Mouse (Mus musculus) erythroblast, adult 5-6 weeks (primary cell): ENCODE data around the gene Lrmda. TPM values are rescaled to one million over a fixed set of nuclear protein-coding genes. Genes with fewer than 3 reads are reported as not detected.

Experiments used
- ATAC-seq: replicated peaks from 2 replicates; pipeline ENCODE4 v1.8.0; 2016; ENCODE audit warnings: moderate number of reproducible peaks, mild to moderate bottlenecking, moderate TSS enrichment, inconsistent platforms; ENCODE audit not compliant: poor library complexity, low FRiP score, severe bottlenecking
- total RNA-seq, 2 experiments: library from RNA; stranded (forward) in 1 of 2; stranded (reverse) in 1 of 2; fragments of 150-400 nt in 1 of 2; fragments of 200-764, 138-1000 nt in 1 of 2; gene quantifications; 2 replicates each; pipeline versions ENCODE4 v1.2.3 to v1.2.4; 2015 to 2017; ENCODE audit warnings: low replicate concordance in 2 of 2

The Lrmda gene
- total RNA-seq, 2 experiments from 2014 or later = 1.5 to 2.1 TPM

DNA sequence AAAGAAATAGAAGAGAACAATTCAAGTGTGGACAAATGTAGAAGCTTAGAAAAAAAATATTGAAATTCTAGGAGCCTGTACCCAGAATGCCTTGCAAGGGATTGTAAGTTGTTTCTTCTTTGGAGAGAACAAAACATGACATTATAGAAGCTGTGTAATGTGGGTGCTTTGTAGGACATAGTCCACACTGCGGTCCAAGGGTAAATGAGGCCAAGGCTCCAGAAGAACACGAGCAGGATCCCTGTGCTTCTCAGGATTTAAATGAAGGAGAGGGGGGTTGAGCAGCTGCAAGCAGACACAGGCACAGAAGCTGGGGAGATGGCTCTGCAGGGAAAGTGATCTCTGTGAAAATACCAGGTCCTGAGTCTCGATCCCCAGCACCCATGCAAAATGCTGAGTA lies 643.0 kb downstream of the Lrmda start:
- ATAC-seq = no peak

DNA sequence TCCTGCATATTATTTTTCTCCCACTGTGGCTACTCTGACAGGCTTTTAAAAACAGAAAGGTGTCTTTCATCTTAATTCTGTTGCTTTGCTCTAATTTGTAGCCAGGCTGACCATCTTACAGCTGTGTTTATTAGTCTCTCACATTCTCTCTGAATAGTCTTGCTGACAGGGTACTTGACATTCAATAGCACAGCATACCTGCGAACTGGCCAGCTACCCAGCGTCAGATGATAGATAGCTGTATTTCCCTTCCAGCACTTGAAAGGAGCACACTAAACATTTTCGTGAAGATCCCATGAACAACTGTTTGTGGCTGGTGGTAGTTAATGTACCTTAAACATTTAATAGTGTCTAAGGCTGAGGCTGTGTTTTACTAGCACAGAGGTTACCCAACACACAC lies 646.9 kb downstream of the Lrmda start:
- no peak for ATAC-seq

DNA sequence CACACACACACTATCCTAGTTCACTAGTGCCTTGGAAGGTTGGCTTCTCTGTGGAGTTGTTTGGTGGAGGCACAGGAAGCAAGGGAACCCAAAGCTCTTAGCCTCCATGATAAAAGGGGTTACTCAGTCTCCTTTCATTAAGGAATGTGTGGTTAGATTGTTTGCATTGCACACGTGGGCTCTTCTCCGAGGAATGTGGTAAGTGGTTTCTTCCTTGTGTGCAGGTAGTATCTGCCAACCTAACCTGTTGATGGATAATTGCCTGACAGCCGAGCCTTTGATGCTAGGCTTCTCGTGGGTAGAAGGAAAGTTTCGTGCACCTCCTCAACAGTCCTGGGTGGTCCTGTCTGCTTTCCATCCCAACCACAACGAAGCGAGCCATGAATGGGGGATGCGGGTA lies 648.8 kb downstream of the Lrmda start:
- no peak for ATAC-seq

DNA sequence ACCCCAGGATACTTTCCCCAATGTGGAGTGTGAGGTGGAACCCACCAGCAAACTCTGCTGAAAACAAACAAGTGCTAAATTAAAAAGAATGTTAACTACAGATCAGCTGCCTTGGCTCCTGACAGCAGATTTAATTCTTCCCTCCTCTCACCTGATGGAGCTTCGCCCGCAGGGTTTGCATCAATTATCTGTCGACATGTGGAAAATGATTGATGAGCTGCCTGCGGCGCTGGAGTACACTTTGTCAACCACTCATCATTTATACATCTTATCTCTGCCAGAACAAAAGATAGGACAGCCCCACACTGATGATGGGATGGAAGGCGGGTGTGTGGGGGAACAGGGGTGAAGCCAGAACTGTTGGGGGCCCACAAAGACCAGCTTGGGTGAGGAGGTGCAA lies 649.2 kb downstream of the Lrmda start:
- ATAC-seq = no peak

- no peak for ATAC-seq
These were observed 654.1 kb downstream of the Lrmda start for GRCm38 (mm10) chr14:22673581-22673980.

DNA sequence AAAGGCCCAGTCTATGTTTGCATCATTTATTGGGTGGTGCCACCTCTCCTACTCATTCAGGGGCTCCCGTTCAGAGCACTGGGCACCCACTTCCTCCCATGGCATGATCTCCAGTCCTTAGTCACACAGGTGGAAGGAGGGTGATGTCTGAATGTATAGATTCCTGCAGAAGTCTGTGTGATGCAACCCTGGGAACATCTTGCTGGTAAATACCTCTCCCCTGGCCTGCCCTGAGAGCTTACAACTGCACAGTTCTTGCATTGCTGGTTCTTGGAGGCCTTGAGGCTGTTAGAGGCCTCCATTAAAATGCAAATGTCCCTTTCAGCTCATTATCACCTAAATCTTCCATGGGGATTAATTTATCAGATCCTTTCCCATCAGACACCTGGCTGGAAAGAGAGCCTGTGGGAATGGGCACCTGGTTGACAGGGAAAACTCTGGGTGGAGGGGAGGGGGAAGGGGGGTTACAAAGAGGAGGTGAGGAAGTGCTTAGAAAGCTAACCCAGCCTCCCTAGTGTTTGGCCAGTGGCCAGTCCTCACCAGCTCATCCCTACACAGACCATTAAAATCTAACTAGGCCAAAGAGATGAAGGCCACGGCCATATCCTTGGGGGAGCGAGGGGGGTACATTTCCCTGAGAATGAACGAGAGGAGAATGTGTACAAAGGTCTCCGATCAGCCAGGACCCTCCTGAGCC lies 659.6 kb downstream of the Lrmda start:
- ATAC-seq = no peak

- no peak for ATAC-seq
These were observed 660.5 kb downstream of the Lrmda start for GRCm38 (mm10) chr14:22679705-22680643.

DNA sequence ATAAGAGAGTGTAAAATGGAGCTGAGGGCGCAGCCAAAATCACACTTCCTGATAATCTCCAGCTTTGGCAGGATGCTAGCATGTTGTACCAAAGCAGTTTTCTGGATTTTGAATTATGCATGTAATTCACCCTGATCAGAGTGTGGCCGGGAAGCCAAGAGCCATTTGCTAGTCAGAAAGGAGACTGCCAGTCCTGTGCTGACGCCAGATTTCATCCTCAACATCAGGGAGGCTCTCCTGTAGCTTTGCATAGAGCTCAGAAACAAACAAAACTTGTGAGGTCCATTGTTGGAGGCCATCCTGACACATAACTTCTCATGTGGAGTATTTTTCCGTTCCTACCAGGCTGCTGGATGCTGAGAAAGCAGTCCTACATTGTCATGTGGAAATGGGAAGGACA lies 667.4 kb downstream of the Lrmda start:
- ATAC-seq = no peak

GRCm38 (mm10) chr14:22688399-22688798 lies 668.9 kb downstream of the Lrmda start:
- ATAC-seq = no peak

DNA sequence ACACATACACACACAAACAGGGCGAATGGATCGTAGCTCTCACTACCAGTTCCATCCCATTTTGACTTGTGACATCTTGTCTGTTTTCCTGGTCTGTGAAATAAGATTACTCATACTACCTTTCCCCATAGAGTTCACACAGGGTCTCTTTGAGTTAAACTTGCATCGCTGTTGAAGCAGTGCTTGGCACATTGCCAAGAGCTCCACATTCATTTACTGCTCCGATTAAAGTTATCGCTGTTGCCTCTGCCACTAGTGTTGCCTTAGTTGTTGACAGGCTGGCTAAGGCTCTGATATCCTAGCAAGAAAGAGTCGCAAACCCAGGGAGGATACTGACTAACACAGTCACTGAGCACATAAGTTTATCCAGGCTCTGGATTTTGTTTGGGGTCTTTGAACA lies 675.9 kb downstream of the Lrmda start:
- no peak for ATAC-seq

DNA sequence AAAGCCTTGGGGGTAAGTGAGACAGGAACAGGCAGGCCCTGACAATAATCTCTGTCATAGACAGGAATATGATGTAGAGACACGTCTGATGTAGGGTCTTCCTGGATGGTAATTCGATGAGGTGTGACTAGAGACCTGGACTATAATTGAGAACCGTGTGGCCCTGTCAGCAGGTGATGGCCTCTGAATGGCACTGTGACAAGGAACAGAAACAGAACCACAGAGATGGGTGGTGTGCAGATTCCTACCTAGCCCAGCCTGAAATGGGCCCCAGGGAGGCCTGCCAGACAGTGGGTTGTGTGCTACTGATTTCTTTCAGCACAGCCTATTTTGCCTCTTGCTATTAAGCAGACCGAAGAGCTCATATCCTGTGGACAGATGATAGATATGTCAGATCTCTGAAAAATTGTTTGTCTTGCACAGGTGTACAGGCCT lies 676.4 kb downstream of the Lrmda start:
- no peak for ATAC-seq

- ATAC-seq = no peak
These were observed 680.7 kb downstream of the Lrmda start for GRCm38 (mm10) chr14:22700236-22700635.

DNA sequence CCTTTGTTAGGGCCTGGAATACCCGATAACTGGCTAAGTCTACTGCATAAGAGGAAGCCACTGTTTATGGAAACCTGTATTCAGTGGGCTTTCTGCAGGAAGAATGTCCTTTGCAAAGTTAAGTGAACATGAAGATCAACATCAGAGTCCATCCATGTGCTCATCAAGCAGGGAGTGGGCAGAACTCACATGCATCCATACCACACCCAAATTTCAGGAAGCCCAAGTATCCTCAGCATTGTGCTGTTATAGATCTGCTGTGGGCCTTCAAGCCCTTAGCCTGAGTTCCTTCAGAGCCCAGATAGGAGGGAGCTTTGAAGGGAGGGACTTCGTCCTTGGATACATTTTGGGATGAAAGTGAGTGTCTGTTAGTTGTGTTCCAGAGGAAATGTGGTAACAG lies 681.2 kb downstream of the Lrmda start:
- no peak for ATAC-seq

DNA sequence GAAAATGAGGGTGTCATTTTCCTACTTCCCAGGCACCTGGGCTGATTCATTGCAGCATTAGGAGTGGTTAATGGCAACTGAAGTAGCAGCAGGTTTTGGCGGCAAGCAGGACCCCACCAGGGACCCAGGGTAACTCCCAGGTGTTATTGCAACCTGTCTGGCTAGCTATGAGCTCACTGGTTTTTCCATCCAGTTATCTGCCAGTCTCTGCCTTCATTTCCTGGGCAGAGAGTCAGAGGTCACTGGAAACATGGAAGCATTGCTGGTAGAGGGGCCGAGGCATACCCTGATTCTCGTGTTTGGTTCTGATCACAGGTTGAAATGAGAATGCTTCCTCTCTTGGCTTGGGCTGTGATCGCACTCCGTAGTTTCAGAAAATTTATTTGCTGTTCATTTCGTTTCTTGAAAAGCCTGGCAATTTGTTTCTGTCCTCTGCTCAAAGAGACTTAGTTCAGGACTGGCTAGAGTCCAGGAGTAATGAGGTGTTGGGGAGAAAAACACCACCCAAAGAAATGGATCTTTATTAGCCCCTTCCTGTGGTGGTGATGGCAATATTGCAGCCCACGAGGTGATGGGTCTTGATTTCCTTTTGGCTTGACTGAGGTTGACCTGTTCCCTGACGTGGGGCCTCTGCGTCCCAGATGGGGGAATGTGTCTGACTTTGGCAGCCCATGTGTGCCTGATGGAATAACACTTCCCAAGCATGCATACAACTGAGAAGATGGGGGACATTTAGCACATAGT lies 688.6 kb downstream of the Lrmda start:
- ATAC-seq = no peak

DNA sequence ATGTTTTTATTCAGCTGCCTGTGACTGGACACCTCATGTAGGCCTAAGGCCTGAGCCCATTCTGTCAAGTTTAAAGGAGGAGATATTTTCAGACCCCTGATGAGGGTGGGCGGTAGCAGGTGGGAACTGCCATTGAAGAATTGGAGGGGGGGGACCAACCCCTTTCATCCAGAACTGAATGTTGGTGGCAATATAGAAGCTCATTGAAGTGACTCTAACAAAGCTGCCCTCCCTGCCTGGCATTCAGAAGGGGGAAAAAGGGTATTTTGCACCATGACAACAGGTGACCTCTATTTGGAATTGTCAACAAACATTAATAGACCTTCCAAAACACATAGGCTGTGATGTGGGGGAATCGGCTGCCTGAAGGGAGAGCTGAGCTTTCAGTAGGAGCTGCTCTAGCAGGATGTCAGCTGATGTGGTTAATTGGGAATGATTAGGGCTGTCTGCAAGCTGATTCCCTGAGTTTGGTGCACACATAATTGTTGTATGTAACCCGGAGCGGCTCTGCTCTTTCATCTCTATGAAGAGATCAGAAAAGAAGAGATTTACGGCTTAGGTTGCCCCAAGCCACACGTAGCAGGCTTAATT lies 690.7 kb downstream of the Lrmda start:
- no peak for ATAC-seq

DNA sequence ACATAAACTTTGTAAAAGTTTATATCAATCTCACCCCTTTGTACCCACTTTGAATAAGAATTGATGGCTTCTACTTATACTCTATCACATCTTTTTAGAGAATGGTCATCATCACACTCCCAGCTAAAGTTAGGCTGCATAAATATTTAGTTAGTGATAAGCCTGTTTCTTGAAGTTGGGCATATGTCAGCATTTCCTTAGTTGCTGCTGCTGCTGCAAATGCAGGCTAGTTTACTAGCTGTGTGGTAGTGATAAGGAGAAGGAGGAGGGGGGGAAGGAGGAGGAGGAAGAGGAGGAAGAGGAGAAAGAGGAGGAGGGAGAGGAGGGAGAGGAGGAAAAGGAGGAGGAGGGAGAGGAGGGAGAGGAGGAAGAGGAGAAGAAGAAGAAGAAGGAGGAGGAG lies 692.9 kb downstream of the Lrmda start:
- no peak for ATAC-seq

DNA sequence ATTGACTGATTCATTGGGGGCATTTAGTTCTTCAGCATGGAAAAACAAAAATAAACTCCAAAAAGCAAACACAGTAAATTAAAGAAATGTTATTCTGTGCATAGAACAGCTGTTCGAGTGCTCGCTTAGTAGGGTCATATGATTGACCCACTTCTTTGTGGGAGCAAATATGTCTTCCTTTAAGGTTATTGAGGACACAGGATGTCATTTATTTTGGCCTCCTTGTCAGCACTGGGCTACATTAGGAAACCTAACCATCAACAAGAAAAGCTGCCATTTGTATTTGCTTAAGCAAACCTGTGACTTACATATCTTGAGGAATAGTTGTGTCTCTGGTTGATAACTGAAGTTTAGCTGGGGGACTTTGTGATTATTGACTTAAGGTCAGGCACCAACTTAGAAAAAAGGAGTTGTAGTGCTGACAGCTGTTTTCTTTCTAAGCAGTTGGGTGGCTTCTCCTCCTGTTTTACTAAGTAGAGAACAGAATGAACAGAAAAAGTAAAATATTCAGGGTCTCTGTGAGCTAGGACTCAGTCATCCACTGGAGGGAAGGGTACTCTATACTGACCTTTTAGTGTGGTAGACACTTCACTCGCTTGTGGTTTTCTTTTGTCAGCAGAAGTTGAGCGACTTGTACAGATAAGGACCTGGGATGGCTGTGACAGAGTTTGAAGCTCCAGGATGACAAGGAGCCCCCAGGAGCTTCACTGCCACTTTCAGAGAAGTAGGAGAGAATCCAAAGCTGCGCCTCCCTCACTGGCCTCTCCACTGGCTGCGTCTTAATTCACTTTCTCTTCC lies 696.3 kb downstream of the Lrmda start:
- no peak for ATAC-seq

- no peak for ATAC-seq
These were observed 700.5 kb downstream of the Lrmda start for GRCm38 (mm10) chr14:22719968-22720367.

- no peak for ATAC-seq
These were observed 702.3 kb downstream of the Lrmda start for GRCm38 (mm10) chr14:22721845-22722244.
